Mouse (Mus musculus): Measurements from ENCODE around the gene Eps8l3.

DNA sequence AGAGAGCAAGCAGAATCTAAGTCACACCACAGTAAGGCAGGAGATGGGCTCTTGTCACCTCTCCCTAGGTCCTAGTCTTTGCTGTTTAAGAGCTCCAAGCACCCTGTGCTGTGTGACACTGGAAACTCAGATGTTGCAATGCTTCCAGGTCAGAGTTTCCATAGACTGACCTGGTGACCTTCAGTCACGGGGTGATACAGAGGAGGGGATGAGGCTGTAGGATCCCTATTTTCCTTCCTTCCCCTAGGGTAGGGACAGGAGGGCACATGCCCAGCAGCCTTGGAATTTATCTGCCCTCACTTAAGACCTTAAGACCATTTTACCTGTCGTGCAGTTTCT, 27.4 kb upstream of the Eps8l3 start:
- TF ChIP-seq POLR2A (IDR thresholded peaks at IDR 0.05; ENCODE audit: borderline replicate concordance, insufficient read depth, low read length), result no peak
- no peak for TF ChIP-seq CTCF (IDR thresholded peaks at IDR 0.05; ENCODE audit: borderline replicate concordance, insufficient read depth, low read depth, low read length)

Data from cerebellum, adult 2 months (tissue).